Mouse (Mus musculus) thymus, postnatal 36 days (tissue): ENCODE measurements around the gene Meaf6.

Experiments used
- DNase-seq, 2 experiments: peaks; one replicate each; pipeline ENCODE4 v3.0.0; 2022; ENCODE audit warnings: mixed read lengths in 2 of 2

Gene Meaf6

DNA sequence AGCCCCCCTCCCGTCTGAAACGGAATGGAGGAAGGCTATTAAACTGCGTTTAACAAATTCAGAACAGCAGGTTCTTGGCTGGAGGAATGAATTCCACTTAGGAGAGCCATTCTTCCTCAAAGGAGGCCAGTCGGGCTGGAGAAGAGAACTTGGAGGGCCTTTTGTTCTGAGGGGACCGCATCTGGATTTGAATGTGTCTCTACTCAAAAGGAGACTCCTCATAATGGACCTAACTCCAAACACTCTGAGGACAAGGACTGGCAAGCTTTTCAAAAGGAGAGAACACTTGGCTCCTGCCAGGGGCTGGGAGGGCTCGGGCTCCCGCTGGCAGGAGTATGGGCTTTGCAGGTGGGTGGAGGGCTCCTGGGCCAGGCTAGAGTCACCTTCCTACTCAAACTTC is 59.7 kb downstream of the Meaf6 start:
- DNase-seq: no peak

DNA sequence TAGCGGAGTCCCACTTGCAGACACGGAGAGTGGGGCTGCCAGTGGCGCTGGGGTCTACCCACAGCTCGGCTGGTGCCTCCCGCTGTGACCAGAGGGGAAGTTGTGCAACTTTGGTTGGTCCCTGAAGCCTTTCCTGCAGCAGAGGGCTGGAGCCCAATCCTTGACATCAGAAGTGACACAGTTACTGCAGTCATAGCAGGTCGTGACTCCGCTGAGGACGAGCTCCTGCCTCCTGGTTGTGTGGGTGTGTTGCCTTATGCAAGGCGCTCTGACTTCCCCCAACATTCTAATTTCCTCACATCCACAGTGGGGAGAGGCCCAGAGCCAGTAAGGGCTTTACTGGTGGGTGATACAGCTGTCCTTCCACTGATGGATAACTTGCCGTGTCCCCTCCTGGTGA is 60.3 kb downstream of the Meaf6 start:
- no peak for DNase-seq

DNA sequence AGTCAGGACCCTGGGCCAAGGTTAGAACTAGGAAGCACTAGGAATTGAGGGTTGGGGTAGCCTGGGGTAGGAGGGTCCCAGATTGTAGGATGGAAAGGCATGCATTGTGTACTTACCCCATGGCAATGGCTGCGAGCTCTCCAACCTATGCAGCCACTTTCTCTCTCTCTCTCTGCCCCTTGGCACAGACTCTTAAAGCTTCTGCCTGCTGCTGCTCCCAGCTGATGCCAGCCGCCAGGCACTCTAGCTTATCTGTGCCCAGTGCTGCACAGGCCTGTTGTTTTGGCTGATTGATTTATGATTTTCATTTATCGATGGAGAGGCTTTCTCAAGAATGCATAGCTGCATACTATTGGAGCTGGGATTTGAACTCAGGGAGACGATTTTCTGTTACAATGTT is 63.0 kb downstream of the Meaf6 start:
- no peak for DNase-seq

DNA sequence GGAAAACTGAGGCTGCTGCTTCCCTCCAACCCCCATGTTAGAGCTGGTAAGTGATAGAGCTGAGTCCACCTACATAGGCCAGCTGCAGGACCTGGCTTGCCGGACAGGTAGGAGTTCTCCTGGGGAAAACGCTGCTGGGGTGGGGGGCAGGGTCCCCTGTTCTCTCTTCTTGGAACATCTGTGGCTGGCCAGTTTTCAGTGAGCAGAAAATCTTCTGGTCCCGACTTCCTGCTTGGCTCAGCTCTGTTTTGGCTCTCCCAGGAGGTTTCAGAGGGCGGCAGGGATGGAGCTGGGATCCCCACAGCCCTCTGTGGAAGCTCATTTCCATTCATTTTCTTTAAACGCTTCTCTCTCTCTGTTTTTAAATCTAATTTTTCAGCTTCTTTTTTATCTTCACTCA is 64.5 kb downstream of the Meaf6 start:
- no peak for DNase-seq

DNA sequence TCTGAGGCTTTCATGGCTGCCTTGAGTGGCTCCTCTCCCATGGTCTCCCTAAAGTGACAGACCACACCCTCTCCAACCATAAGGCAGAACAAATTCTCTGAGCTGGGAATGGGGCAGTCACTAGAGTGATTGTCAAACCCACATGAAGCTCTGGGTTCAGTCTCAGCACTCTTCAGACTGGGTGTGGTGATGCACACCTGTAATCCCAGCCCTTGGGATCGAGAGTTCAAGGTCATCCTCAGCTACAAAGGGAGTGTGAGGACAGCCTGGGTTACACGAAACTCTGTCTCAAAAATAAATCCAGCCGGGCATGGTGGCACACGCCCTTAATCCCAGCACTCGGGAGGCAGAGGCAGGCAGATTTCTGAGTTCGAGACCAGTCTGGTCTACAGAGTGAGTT is 67.5 kb downstream of the Meaf6 start:
- DNase-seq: no peak

DNA sequence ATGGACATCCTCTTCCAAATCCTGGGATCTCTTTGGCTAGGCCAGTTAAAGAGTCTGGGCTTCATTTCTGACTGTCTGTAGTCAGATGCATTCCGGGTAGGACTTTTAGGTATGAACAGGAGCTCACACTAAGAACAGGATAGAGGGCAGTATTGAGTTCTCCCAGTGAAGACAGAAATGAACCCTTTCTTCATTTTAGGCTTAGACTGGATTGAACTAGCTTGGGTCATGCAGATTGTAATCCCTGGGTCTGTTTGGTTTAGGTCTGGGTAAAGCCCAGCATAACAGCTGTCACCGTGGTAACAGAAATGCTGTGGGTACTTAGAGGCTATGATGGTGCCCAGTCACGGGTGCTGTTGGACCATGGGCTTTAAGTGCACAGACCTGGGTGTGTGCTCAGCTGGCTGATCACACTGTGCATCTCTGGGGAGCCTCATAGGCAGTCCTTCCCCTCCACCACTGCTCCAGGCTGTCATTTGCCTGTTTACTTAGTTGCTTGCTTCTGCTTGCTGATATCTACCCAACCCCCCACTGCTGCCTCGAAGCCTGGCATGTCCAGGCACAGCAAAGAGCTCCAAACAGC is 68.8 kb downstream of the Meaf6 start:
- no peak for DNase-seq

DNA sequence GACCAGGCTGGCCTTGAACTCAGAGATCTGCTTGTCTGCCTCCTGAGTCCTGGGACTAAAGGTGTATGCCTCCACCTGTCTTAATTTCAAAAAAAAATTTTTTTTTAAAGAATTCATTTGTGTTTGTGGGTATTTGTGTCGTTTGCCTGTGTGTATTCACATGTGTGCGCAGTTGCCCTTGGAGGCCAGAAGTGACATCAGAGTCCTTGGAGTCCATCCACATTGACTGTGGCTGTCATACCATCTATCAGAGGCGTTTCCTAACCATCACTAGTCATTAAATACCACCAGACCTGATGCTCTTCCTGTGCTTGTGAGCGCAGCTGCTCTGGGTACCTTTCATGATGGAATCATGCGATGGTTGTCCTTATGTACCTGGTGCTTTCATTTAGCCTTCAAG is 70.7 kb downstream of the Meaf6 start:
- DNase-seq: no peak

DNA sequence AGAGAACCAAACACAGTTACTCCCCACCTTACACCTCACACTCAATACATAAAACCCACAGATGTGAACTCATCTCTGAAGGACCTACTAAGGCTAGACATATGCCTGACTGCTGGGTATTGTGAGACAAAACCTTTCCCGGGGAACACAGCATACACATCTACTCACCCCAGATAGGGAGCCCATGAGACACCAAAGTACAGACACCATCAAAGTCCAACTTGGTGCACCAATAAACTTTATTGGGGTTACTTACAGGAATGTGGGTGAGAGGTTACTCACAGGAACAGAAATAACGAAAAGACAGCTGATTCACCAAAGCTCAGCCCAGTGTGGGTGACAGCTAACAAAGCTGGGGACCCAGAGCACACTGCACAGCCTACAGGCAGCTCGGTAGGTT is 72.4 kb downstream of the Meaf6 start:
- no peak for DNase-seq

DNA sequence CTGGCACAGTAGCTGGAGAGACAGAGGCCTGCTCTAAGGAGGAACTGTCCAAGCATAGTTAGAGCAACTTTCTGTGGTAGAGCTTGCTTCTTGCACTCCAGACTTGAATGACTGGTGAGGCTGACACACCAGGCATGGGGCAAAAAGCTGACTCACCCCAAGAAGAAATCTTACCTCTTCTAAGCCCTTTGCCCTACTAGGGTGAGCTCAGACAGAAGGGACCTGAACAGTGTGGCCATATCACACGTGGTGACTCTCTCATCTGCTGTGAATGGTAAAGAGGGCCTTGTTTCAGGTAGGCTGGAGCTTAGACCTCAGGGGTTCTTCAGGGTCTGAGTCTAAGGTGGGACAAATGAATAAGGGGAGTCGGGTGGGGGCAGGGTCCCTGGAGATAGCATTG is 73.1 kb downstream of the Meaf6 start:
- no peak for DNase-seq

DNA sequence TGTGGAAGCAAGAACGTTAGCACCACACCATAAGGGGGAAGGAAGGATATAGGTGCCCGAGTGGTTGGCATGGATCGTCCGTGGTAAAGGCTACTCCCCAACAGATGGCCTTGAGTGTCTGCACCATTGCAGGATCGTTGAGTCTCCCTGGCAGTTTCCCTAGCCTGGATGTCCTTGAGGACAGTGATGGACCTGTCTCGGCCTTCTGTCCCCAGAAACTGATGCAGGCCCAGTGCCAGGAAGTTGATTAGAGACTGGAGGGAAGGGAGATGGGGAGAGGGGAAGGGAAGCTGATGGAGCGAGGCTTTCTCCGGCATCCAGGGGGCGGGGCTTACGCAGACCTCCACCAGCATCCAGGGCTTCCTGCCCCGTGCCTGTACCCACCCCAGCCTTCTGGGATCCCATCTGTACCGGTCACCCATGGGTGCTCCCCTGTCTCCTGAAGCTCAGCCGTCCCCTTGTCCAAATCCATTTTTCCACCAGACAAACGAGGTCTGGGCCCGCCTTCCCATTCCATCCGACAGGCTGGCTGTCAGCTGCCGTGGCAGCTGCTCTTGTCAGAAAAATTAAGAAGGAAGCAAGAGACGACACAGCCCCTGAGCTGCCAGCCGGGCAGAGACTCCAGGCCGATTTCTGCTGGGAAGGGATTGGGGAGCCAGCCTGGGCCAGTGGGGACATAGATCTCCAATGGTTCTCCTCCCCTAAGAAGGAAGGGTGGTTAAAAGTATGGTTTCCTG is 73.8 kb downstream of the Meaf6 start:
- no peak for DNase-seq

DNA sequence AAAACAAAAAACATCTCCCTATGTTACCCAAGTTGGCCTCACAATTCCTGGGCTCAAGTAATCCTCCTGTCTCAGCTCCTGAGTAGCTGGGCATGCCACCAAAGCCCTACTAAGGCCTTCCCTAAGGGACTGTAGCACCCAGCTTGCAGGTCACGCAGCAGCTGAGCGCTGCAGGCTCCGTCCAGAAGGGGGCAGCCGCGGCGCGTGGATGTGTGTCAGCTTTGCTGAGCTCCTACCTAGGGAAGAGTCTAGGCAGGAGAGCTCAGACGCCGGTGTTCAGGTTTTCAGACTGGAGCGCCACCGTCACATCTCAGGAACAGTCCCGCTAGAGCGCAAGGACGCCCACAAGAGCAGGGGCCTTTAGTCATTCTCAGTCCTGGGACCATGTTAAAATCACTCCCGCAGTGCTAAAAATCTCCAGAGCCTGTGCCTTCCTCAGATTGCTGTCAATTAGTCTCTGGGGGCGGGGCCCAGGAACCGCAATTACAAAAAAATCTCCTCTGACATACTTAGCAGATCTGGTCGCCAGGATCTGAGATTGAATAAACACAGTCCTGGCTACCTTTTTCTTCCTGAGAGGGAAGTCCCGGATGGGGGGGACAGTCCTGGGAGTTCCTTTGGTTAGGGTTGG is 75.5 kb downstream of the Meaf6 start:
- DNase-seq: peak; percentile 76 to 83

DNA sequence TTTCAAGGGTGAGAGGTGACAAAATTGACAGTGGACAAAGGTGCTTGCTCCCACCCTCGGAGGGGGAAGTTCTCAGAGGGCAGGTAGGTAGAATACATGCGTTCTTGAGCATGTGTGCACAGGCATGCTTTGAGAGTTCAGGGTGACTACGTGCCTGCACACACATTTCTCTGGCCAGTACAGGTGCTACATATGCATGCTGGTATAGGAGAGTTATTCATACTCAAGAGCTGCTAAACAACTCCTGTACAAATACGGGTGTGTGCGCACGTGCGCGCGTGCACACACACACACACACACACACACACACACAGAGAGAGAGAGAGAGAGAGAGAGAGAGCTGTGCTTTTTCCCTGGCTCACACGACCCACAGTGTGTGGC is 76.0 kb downstream of the Meaf6 start:
- DNase-seq: no peak

DNA sequence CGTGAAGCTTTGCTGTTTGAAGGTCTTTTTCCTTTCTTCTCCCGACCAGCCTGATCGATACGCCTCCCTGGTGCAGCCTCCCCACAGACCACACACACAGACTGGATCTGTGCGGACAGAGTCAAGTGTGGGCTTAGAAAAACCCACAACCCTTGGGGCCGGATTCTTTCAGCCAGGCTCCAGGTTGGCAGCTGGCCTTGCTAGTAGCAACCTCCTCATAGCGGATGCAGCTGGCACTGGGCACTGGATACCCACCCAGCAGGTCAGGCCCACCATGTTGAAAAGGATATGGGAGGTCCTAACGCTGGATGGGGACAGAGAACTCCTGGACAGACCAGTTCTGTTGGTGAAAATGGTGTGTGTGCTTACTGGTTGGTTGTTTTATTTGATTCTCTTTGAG is 76.5 kb downstream of the Meaf6 start:
- DNase-seq: no peak

DNA sequence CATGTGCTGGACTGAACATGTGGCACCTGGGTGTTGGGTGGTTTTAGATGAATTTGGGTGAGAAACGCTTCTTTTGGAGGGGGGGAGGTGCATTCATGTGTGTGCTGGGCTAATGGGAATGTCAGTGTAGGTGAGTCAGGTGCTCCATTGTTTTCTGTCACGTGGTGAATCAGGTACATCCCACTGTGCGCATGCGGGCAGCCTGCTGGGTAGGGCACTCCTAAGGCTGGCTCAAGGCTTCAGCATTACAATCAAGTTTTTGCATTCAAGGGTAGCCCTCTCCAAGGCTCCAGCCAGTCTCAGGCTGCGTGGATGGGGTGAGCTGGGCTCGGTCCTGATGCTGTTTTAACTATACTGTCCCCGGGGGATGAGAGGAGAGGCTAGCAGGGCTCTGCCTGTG is 77.8 kb downstream of the Meaf6 start:
- DNase-seq: no peak
